Mouse (Mus musculus) ovary, adult 18-20 months (tissue): ENCODE measurements around the gene Nup155.
"Not testable (repeated sequence)": the region's sequence is repeated elsewhere in the genome, so short reads cannot be mapped to it uniquely, and the experiment has no call there.

Experiments
- DNase-seq: peaks from one replicate; pipeline ENCODE4 v3.0.0; 2022; ENCODE audit warnings: low spot score, mixed read lengths

Gene Nup155

GRCm38 (mm10) chr15:8108966-8109743 is at the start of gene Nup155:
Gene Nup155, plus strand, starts transcription at chr15:8109273.
- DNase-seq, result peak; percentile 87

GRCm38 (mm10) chr15:8065221-8065620 is 43.9 kb upstream of the Nup155 start:
- no peak for DNase-seq

- DNase-seq, result not testable (repeated sequence)
Measured at GRCm38 (mm10) chr15:8073159-8073558, 35.9 kb upstream of the Nup155 start.

GRCm38 (mm10) chr15:8082139-8082538 is 26.9 kb upstream of the Nup155 start:
- DNase-seq, result no peak

- DNase-seq, result no peak
Measured at GRCm38 (mm10) chr15:8087293-8087692, 21.8 kb upstream of the Nup155 start.

GRCm38 (mm10) chr15:8088715-8089114 is 20.4 kb upstream of the Nup155 start:
- no peak for DNase-seq

GRCm38 (mm10) chr15:8090685-8091084 is 18.4 kb upstream of the Nup155 start:
- DNase-seq, result no peak

- DNase-seq, result not testable (repeated sequence)
Measured at GRCm38 (mm10) chr15:8092668-8093067, 16.4 kb upstream of the Nup155 start.

GRCm38 (mm10) chr15:8097853-8098252 is 11.2 kb upstream of the Nup155 start:
- DNase-seq, result no peak

GRCm38 (mm10) chr15:8098774-8099749 is 10.0 kb upstream of the Nup155 start, which contains the start of gene Wdr70:
Gene Wdr70, minus strand, starts transcription at chr15:8099209.
- DNase-seq, result peak; percentile 87

- DNase-seq, result not testable (repeated sequence)
Measured at GRCm38 (mm10) chr15:8101975-8102542, 7.0 kb upstream of the Nup155 start.

GRCm38 (mm10) chr15:8108360-8108965 is 610 bp upstream of the Nup155 start:
- DNase-seq, result no peak

GRCm38 (mm10) chr15:8109782-8110181 is 709 bp downstream of the Nup155 start:
- DNase-seq, result no peak

GRCm38 (mm10) chr15:8129281-8129680 is 20.2 kb downstream of the Nup155 start:
- no peak for DNase-seq

- no peak for DNase-seq
Measured at GRCm38 (mm10) chr15:8131268-8131667, 22.2 kb downstream of the Nup155 start.

- DNase-seq, result no peak
Measured at GRCm38 (mm10) chr15:8131761-8132160, 22.7 kb downstream of the Nup155 start.

GRCm38 (mm10) chr15:8135606-8136005 is 26.5 kb downstream of the Nup155 start:
- DNase-seq, result no peak

GRCm38 (mm10) chr15:8161841-8162240 is 52.8 kb downstream of the Nup155 start:
- DNase-seq, result no peak

GRCm38 (mm10) chr15:8168591-8169265 is 59.7 kb downstream of the Nup155 start, which contains the start of gene Cplane1:
Gene Cplane1, plus strand, starts transcription at chr15:8169106.
- peak; percentile 87 for DNase-seq

- no peak for DNase-seq
Measured at GRCm38 (mm10) chr15:8169266-8169746, 60.2 kb downstream of the Nup155 start.

GRCm38 (mm10) chr15:8189563-8189962 is 80.5 kb downstream of the Nup155 start:
- DNase-seq, result no peak
